Mouse (Mus musculus): Measurements from ENCODE around the gene Slc1a6. TPM values are rescaled to one million over a fixed set of nuclear protein-coding genes. Genes with fewer than 3 reads are reported as not detected.

Slc1a6 gene
- not detected for polyA plus RNA-seq (2017; shearing (Covaris generic))

DNA sequence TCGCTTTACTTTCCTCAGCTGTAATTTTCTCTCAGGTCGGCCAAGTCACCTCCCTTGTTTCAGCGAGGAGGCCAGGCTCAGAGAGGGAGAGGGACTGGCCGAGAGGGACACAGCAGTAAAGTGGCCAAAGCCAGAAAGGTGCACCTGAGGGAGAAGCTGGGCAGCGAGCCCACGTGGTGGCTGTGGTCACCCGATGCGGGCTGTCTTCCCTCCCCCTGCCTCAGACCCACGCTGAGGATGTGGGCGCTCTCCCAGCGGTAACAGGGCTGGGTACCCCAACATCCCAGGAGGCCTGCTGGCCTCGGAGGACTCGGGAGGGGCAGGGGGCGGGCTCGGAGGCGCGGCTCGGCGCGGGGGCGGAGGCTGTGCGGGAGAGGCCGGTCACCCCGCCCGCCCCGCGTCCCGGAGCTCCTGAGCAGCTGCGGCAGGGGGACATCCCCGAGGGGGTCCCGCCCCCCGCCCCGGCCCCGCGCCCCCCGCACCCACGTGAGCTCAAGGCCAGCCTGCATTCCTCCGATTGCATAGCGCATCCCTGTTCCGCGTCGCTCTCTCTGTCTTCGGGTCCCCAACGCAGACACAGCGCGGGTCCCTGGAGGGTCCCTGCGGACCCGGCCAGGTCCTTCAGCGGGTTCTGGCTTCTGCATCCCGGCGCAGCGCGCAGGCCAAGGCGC, at the start of gene Slc1a6:
TSS of gene Slc1a6 (plus strand) at position 516 of the 671 bp plus-strand sequence.

DNA sequence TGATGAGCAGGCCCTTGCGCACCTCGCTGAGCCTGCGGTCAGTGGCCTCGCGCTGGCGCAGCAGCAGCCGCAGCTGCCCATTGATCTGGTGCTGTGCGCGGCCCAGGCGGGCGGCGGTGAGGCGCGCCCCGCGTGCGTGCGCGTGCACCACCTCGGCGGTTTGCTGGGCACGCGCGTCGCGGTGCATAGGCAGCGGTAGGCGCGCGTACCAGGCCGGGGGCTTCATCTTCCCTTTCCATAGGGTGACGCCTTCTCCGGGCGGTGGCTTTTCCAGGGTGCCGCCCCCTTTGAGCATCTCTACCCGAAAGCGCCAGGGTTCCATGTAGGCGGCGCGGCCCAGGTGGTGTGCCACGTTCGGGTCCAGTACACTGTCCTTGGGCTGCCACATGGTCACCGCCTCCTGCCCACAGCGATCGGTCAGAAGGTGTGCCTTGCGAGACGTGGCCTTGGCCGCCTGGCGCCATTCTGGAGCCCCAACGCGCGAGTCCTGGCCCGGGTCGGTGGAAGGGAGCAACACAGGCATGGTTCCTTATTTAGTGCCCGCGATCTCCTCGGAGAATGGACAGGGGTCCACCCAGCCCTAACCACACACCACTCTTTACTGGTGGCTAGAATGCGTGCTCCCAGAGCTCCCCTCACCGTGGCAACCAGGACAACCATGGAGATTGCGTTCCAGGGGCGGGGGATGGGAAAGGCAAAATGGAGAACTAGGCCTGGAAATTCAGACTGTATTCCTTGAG, 27.7 kb upstream of the Slc1a6 start, which contains the start of gene Ccdc105:
TSS of gene Ccdc105 (minus strand) at position 614 of the 740 bp plus-strand sequence.

DNA sequence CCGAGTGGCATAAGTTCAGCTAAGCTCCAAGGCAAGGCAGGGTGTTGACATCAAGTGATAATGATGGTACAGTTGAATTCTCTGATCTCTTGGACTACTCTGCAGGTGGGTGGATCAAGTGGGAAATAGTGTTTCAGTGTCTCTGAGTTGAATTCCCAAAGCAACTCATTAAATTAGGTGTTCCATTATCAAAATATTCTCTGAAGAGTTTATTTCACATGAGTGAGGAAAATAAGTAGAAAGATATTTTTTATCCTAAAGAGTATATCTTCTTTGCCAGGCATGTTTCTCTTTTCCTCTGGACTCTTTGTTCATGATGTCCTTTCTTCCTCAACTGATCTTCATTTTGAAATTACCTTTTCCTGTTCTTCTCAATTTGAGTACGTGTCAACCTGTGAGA, 71.8 kb downstream of the Slc1a6 start, which contains the start of gene Olfr1356:
TSS of gene Olfr1356 (minus strand) at position 101 of the 400 bp plus-strand sequence.

Other genes with a start within 250 kb of the Slc1a6 start
- gene Ilvbl, start 206.2 kb upstream of the Slc1a6 start, polyA plus RNA-seq (2017; shearing (Covaris generic)) = 115 TPM
- gene Syde1, start 188.5 kb upstream of the Slc1a6 start, polyA plus RNA-seq (2017; shearing (Covaris generic)) = 1.3 TPM
- gene Olfr1357, start 162.4 kb upstream of the Slc1a6 start, polyA plus RNA-seq (2017; shearing (Covaris generic)) = not detected
- gene Casp14, start 62.2 kb upstream of the Slc1a6 start, polyA plus RNA-seq (2017; shearing (Covaris generic)) = not detected
- not detected for gene Ccdc105, start 27.4 kb upstream of the Slc1a6 start, polyA plus RNA-seq (2017; shearing (Covaris generic))
- not detected for gene Olfr1356, start 71.7 kb downstream of the Slc1a6 start, polyA plus RNA-seq (2017; shearing (Covaris generic))
- gene Olfr1355, start 95.0 kb downstream of the Slc1a6 start, polyA plus RNA-seq (2017; shearing (Covaris generic)) = not detected
- gene Olfr1354, start 132.7 kb downstream of the Slc1a6 start, polyA plus RNA-seq (2017; shearing (Covaris generic)) = not detected
- not detected for gene Olfr8, start 170.1 kb downstream of the Slc1a6 start, polyA plus RNA-seq (2017; shearing (Covaris generic))
- not detected for gene Olfr1353, start 182.8 kb downstream of the Slc1a6 start, polyA plus RNA-seq (2017; shearing (Covaris generic))
- gene Olfr1352, start 200.6 kb downstream of the Slc1a6 start, polyA plus RNA-seq (2017; shearing (Covaris generic)) = not detected
- not detected for gene Olfr1351, start 232.0 kb downstream of the Slc1a6 start, polyA plus RNA-seq (2017; shearing (Covaris generic))
- gene Olfr57, start 248.2 kb downstream of the Slc1a6 start, polyA plus RNA-seq (2017; shearing (Covaris generic)) = not detected

Measured in CD4-positive, CD25-positive, alpha-beta regulatory T cell, adult 9 weeks (primary cell).